Mouse (Mus musculus) forebrain, embryonic 16.5 days (tissue): ENCODE data around the gene Mcu. TPM values are rescaled to one million over a fixed set of nuclear protein-coding genes. Genes with fewer than 3 reads are reported as not detected.

Experiments used
- ATAC-seq: fragments of 200-750 bp; cut with Nextera tagmentation; 2 replicates; pipeline ENCODE4 v1.8.0; 2017; ENCODE audit warnings: mild to moderate bottlenecking, moderate library complexity
- H3K27ac ChIP-seq: fragments of 300-500 bp; sonication (generic); 2 replicates; pipeline ENCODE4 v1.5.1; 2014; ENCODE audit warnings: low read length, control low read depth
- H3K27me3 ChIP-seq: fragments of 300-500 bp; sonication (generic); replicated peaks from 2 replicates; pipeline ENCODE4 v1.6.1; 2014; ENCODE audit warnings: low read length; ENCODE audit not compliant: control insufficient read depth, insufficient read depth
- H3K36me3 ChIP-seq: fragments of 300-500 bp; sonication (generic); 2 replicates; pipeline ENCODE4 v1.6.1; 2014; ENCODE audit not compliant: control insufficient read depth, insufficient read depth
- H3K4me1 ChIP-seq: fragments of 300-500 bp; sonication (generic); replicated peaks from 2 replicates; pipeline ENCODE4 v1.6.1; 2014; ENCODE audit warnings: low read length; ENCODE audit not compliant: control insufficient read depth, insufficient read depth
- H3K4me2 ChIP-seq: fragments of 300-500 bp; sonication (generic); 2 replicates; pipeline ENCODE4 v1.6.1; 2014; ENCODE audit warnings: mild to moderate bottlenecking, low read length, control low read depth
- H3K4me3 ChIP-seq: fragments of 300-500 bp; sonication (generic); replicated peaks from 2 replicates; pipeline ENCODE4 v1.5.1; 2014; ENCODE audit warnings: mild to moderate bottlenecking, low read length, control low read depth
- H3K9ac ChIP-seq: fragments of 300-500 bp; sonication (generic); replicated peaks from 2 replicates; pipeline ENCODE4 v1.6.1; 2014; ENCODE audit warnings: low read depth, low read length, control low read depth
- H3K9me3 ChIP-seq: fragments of 300-500 bp; sonication (generic); 2 replicates; pipeline ENCODE4 v1.6.1; 2016; ENCODE audit warnings: low read length; ENCODE audit not compliant: control insufficient read depth
- WGBS: fragments of 180-500 bp; shearing (Covaris S2); extraction: QIAGEN DNeasy Blood & Tissue Kit; methylation state at CpG from one replicate; pipeline ENCODE4 v1.1.7; 2014; 5-methylcytosine and 5-hydroxymethylcytosine counted together
- polyA plus RNA-seq: library from polyadenylated mRNA; unstranded; fragments of >200 nt; fragmentation: Nextera tagmentation; extraction: Ambion mirVana; gene quantifications from 2 replicates; pipeline ENCODE4 v1.2.1, GENCODE M21; 2015

Gene Mcu
- polyA plus RNA-seq, 1 experiment from 2014 or later, result 27.3 TPM

- Histone ChIP-seq H3K36me3 (no peaks in the 10 kb centered on the region), H3K27me3 (no peaks in the 10 kb centered on the region), H3K27ac (no peak overlapping the region), H3K4me1 (no peaks in the 10 kb centered on the region), H3K4me2 (no peak overlapping the region), H3K9me3 (no peaks in the 10 kb centered on the region), H3K9ac (no peak overlapping the region), H3K4me3 (no peak overlapping the region)
- no peak for ATAC-seq
- WGBS, result 83% methylated on average over 12 of the region's 12 CpGs
Measured at GRCm38 (mm10) chr10:59410264-59410663, 206.2 kb downstream of the Mcu start.

GRCm38 (mm10) chr10:59408499-59408898 is 208.0 kb downstream of the Mcu start:
- no peak for ATAC-seq
- Histone ChIP-seq H3K27ac (no peak overlapping the region), H3K27me3 (no peaks in the 10 kb centered on the region), H3K9ac (no peak overlapping the region), H3K36me3 (no peaks in the 10 kb centered on the region), H3K4me3 (no peak overlapping the region), H3K4me1 (no peaks in the 10 kb centered on the region), H3K4me2 (no peak overlapping the region), H3K9me3 (no peaks in the 10 kb centered on the region)
- WGBS, result 64% methylated on average over 6 of the region's 6 CpGs

GRCm38 (mm10) chr10:59403793-59404149 is 212.7 kb downstream of the Mcu start:
- 73% methylated on average over 10 of the region's 10 CpGs for WGBS
- no peaks in the 10 kb centered on the region for H3K36me3 ChIP-seq
- no peak overlapping the region for H3K9ac ChIP-seq
- no peaks in the 10 kb centered on the region for H3K9me3 ChIP-seq
- no peak overlapping the region for H3K4me3 ChIP-seq
- no peak for ATAC-seq
- no peaks in the 10 kb centered on the region for H3K4me1 ChIP-seq
- H3K27ac ChIP-seq, result no peak overlapping the region
- H3K27me3 ChIP-seq, result no peaks in the 10 kb centered on the region
- H3K4me2 ChIP-seq, result no peak overlapping the region

GRCm38 (mm10) chr10:59402899-59403792 is 213.3 kb downstream of the Mcu start, which contains the start of gene Pla2g12b:
TSS of gene Pla2g12b (plus strand) at chr10:59403660.
- H3K27me3 ChIP-seq, result no peaks in the 10 kb centered on the region
- no peak within 1 kb of the TSS for H3K9ac ChIP-seq
- H3K4me2 ChIP-seq, result no peak within 1 kb of the TSS
- no peaks in the 10 kb centered on the region for H3K36me3 ChIP-seq
- no peaks in the 10 kb centered on the region for H3K9me3 ChIP-seq
- H3K4me1 ChIP-seq, result no peaks in the 10 kb centered on the region
- 81% methylated on average over 21 of the region's 21 CpGs for WGBS
- H3K27ac ChIP-seq, result no peak within 1 kb of the TSS
- no peak for ATAC-seq
- H3K4me3 ChIP-seq, result no peak within 1 kb of the TSS

Other genes starting within 250 kb of the Mcu start
- 2.1 and 7.6 TPM in 2 replicates for gene Gm10273, start 221.1 kb downstream of the Mcu start, polyA plus RNA-seq
- gene Pla2g12b, start 213.0 kb downstream of the Mcu start, polyA plus RNA-seq, result not detected in 2 replicates
- gene Oit3, start 174.9 kb downstream of the Mcu start, polyA plus RNA-seq, result 0.08 TPM in 1 of 2 replicates, not detected in the other
- not detected in 2 replicates for gene Gm10322, start 629 bp downstream of the Mcu start, polyA plus RNA-seq
- gene Micu1, start 85.8 kb upstream of the Mcu start, polyA plus RNA-seq, result 76.0 and 76.4 TPM in 2 replicates